Mouse (Mus musculus) MEL (cell line): ENCODE results near the gene Dnajc4.

Experiments used
- CTCF ChIP-seq, 3 experiments: IDR thresholded peaks in 2 of 3; conservative IDR thresholded peaks in 1 of 3; 2 replicates each; pipeline ENCODE4 v1.5.1; 2011 to 2012; ENCODE audit warnings: low read length in 3 of 3, low read depth in 2 of 3, mild to moderate bottlenecking in 2 of 3, improper control_type of control experiment in 1 of 3, inconsistent platforms in 1 of 3, mixed read lengths in 1 of 3, moderate library complexity in 1 of 3; ENCODE audit not compliant: control insufficient read depth in 1 of 3, insufficient read depth in 1 of 3, poor library complexity in 1 of 3, severe bottlenecking in 1 of 3
- EP300 ChIP-seq, 2 experiments: IDR thresholded peaks; 2 replicates each; pipeline ENCODE4 v1.6.1; 2011; ENCODE audit warnings: improper control_type of control experiment in 2 of 2, low read length in 2 of 2, low read depth in 1 of 2, mild to moderate bottlenecking in 1 of 2
- GATA1 ChIP-seq: IDR thresholded peaks from 2 replicates; pipeline ENCODE4 v1.6.1; 2011; ENCODE audit warnings: low read depth, low read length, improper control_type of control experiment
- POLR2A ChIP-seq, 2 experiments: IDR thresholded peaks; 2 replicates each; pipeline ENCODE4 v1.6.1; 2011 to 2012; ENCODE audit warnings: low read length in 2 of 2, mild to moderate bottlenecking in 2 of 2, control low read depth in 1 of 2, improper control_type of control experiment in 1 of 2, low read depth in 1 of 2, moderate library complexity in 1 of 2; ENCODE audit not compliant: control insufficient read depth in 1 of 2, insufficient read depth in 1 of 2, poor library complexity in 1 of 2
- TAL1 ChIP-seq: IDR thresholded peaks from 2 replicates; pipeline ENCODE4 v1.6.1; 2012; ENCODE audit warnings: mild to moderate bottlenecking, inconsistent platforms, low read length, moderate library complexity, mixed read lengths

GRCm38 (mm10) chr19:7029531-7029930 is 37.2 kb upstream of the Dnajc4 start:
- TF ChIP-seq EP300 (IDR thresholded peaks at IDR 0.05; ENCODE audit: low read depth in 1 of 2, low read length in 2 of 2) (no peak), CTCF (IDR thresholded peaks at IDR 0.05 in 2 of 3, conservative IDR thresholded peaks at IDR 0.05 in 1 of 3; ENCODE audit: control insufficient read depth in 1 of 3, insufficient read depth in 1 of 3, low read depth in 2 of 3, low read length in 3 of 3, poor library complexity in 1 of 3, severe bottlenecking in 1 of 3) (no peak), GATA1 (no peak), POLR2A (IDR thresholded peaks at IDR 0.05; ENCODE audit: control insufficient read depth in 1 of 2, insufficient read depth in 1 of 2, low read depth in 1 of 2, low read length in 2 of 2, poor library complexity in 1 of 2) (no peak; a peak in 1 of 4 replicates), TAL1 (no peak)
